Mouse (Mus musculus) forebrain, postnatal 0 days (tissue): Measurements from ENCODE around the gene Kdf1. TPM values are rescaled to one million over a fixed set of nuclear protein-coding genes. Genes with fewer than 3 reads are reported as not detected.

Experiments
- ATAC-seq: fragments of 200-750 bp; cut with Nextera tagmentation; 2 replicates; pipeline ENCODE4 v1.8.0; 2017; ENCODE audit warnings: mild to moderate bottlenecking, moderate library complexity
- DNase-seq: peaks from one replicate; pipeline ENCODE4 v3.0.0-alpha.2; 2015
- H3K27ac ChIP-seq: fragments of 300-500 bp; sonication (generic); 2 replicates; pipeline ENCODE4 v1.5.1; 2014; ENCODE audit warnings: low read depth, mild to moderate bottlenecking, antibody characterized with exemption, low read length, moderate library complexity, mixed read lengths
- H3K27me3 ChIP-seq: fragments of 300-500 bp; sonication (generic); 2 replicates; pipeline ENCODE4 v1.6.1; 2014; ENCODE audit warnings: mild to moderate bottlenecking, low read length, mixed read lengths; ENCODE audit not compliant: insufficient read depth
- H3K36me3 ChIP-seq: fragments of 300-500 bp; sonication (generic); 2 replicates; pipeline ENCODE4 v1.6.1; 2014; ENCODE audit warnings: mild to moderate bottlenecking, moderate library complexity; ENCODE audit not compliant: insufficient read depth
- H3K4me1 ChIP-seq: fragments of 300-500 bp; sonication (generic); 2 replicates; pipeline ENCODE4 v1.6.1; 2014; ENCODE audit warnings: antibody characterized with exemption; ENCODE audit not compliant: insufficient read depth
- H3K4me2 ChIP-seq: fragments of 300-500 bp; sonication (generic); 2 replicates; pipeline ENCODE4 v1.6.1; 2014; ENCODE audit warnings: low read depth, mild to moderate bottlenecking, moderate library complexity
- H3K4me3 ChIP-seq: fragments of 300-500 bp; sonication (generic); 2 replicates; pipeline ENCODE4 v1.5.1; 2014; ENCODE audit warnings: low read depth, low read length, mixed read lengths
- H3K9ac ChIP-seq: fragments of 300-500 bp; sonication (generic); 2 replicates; pipeline ENCODE4 v1.6.1; 2014; ENCODE audit warnings: mild to moderate bottlenecking
- H3K9me3 ChIP-seq: fragments of 300-500 bp; sonication (generic); 2 replicates; pipeline ENCODE4 v1.6.1; 2016; ENCODE audit warnings: low read length
- CTCF ChIP-seq: sonication (generic); IDR thresholded peaks from 2 replicates; pipeline ENCODE4 v1.5.1; 2016; ENCODE audit warnings: antibody characterized with exemption, control low read depth, low read depth
- WGBS: fragments of 180-500 bp; shearing (Covaris S2); extraction: QIAGEN DNeasy Blood & Tissue Kit; methylation state at CpG from one replicate; pipeline ENCODE4 v1.1.7; 2014; 5-methylcytosine and 5-hydroxymethylcytosine counted together
- polyA plus RNA-seq: library from polyadenylated mRNA; unstranded; fragments of >200 nt; fragmentation: Nextera tagmentation; extraction: Ambion mirVana; gene quantifications from 2 replicates; pipeline ENCODE4 v1.2.1, GENCODE M21; 2015
- total RNA-seq: library from RNA; depleted of rRNA; stranded (reverse); fragments of >200 nt; gene quantifications from 2 replicates; pipeline ENCODE4 v1.2.3, GENCODE M21; 2014

Gene Kdf1
- total and polyA plus RNA-seq, 2 experiments from 2014 or later, result 0.92 TPM; not detected in 1

DNA sequence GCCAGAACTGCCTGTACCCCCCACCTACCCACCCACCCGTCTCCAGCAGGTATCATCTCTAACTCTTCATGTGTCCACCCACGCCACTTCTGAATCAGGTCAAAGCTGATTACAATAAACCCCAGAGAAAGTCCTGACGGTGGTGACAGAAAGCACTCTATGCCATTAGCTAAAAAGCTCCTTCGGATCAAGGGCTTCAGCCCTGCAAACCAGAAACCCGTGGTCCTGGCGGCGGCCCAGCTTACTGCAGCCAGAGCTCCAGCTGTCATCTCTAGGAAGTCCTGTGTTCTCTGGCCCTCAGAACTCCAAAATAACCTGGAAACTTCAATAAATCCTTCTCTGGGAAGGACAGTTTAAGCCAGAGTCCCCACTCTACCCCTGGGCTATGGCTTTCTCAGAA, 23.1 kb upstream of the Kdf1 start:
- ATAC-seq (no peak), DNase-seq (no peak)
- Histone ChIP-seq H3K9me3 (no peaks in the 10 kb centered on the region), H3K4me1 (0 out of 2 replicates have a peak, but pooled peaks cover 5% of the 10 kb centered on the region), H3K9ac (no peak overlapping the region), H3K27ac (no peak overlapping the region), H3K27me3 (peaks cover 26% of the 10 kb centered on the region), H3K36me3 (0 out of 2 replicates have a peak, but pooled peaks cover 5% of the 10 kb centered on the region), H3K4me3 (no peak overlapping the region), H3K4me2 (peak overlapping the region; percentile 98; the same call in 1 of the 2 replicates)
- TF ChIP-seq CTCF, result no peak
- WGBS, result 30% methylated on average over 7 of the region's 7 CpGs

DNA sequence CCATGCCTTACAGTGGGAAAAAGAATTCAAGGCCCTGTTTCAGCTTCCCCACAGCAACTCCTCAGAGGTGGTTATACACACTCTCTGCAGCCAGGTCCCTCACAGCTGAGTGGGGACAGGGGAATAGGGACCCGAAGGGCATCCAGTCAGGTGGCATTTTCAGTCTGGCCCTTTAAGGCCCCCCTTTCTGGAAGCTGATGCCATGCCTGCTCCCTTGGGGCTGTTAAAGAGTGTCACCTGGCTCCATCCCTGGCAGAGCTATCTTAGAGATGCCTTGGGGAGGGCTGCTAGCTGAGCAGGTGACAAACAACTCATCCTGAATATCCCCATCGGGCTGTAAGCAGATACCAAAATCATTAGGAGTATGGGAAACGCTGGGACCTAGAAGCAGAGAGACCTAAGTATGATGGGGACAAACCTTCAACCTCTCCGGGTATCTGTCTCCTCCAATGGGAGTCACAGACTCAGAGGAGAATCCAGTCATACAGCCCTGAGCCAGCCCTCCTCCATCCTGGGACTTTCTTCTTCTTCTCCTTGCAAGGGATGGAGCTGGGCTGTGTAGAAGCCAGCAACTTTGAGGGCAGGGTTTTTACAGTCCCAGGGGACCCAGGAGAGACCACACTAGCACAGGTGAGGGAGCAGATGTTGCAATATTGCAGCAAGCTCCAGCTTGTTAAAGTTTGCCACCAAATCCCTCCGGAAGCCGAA, 21.9 kb upstream of the Kdf1 start:
- Histone ChIP-seq H3K36me3 (no peaks in the 10 kb centered on the region), H3K4me2 (peak overlapping the region; percentile 98), H3K27ac (no peak overlapping the region), H3K4me3 (peak overlapping the region; percentile 82), H3K9ac (peak overlapping the region; percentile 70), H3K4me1 (0 out of 2 replicates have a peak, but pooled peaks cover 5% of the 10 kb centered on the region), H3K27me3 (peaks cover 26% of the 10 kb centered on the region), H3K9me3 (no peaks in the 10 kb centered on the region)
- ATAC-seq (no peak), DNase-seq (no peak)
- WGBS, result 24% methylated on average over 6 of the region's 6 CpGs
- no peak for TF ChIP-seq CTCF

DNA sequence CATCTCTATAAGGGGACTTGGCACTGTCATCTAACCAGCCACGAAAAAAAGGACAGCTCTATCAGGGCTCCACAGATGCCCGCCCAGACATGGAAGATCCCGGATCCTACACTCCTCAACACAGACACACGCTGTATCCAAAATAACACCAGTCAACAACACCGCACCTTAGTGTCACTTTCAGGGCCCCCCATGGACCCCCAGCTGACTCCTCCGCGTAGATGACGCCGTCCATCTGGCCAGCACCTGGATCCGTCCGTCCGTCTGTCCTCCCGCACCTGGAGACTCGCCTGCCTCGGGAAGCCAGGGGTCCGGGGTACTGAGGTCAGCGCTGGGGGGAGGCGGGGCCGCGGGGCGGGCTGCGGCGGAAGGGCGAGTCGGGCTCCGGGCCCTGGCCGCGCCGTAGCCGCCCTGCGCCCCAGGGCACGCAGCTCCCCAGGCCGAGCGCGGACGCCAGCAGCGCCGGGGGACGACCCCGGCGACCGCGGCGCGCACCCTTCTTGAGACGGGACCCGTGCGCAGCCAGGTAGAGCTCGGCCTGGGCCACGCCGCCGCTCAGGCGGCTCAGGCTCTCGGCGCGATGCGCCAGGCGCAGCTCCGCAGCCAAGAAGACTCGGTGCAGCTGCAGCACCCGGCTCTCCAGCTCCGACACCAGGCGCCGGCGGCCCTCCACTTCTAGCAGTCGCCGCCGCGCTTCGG, 21.2 kb upstream of the Kdf1 start:
- TF ChIP-seq CTCF, result no peak
- 0 out of 2 replicates have a peak, but pooled peaks cover 5% of the 10 kb centered on the region for H3K4me1 ChIP-seq
- WGBS, result under 1% methylated on average over 57 of the region's 70 CpGs
- ATAC-seq (peak; percentile 58), DNase-seq (no peak)
- H3K4me3 ChIP-seq, result peak overlapping the region; percentile 82
- peak overlapping the region; percentile 45; the same call in 1 of the 2 replicates for H3K27ac ChIP-seq
- H3K4me2 ChIP-seq, result peak overlapping the region; percentile 98
- H3K27me3 ChIP-seq, result peaks cover 26% of the 10 kb centered on the region
- no peaks in the 10 kb centered on the region for H3K36me3 ChIP-seq
- H3K9ac ChIP-seq, result peak overlapping the region; percentile 70
- no peaks in the 10 kb centered on the region for H3K9me3 ChIP-seq

DNA sequence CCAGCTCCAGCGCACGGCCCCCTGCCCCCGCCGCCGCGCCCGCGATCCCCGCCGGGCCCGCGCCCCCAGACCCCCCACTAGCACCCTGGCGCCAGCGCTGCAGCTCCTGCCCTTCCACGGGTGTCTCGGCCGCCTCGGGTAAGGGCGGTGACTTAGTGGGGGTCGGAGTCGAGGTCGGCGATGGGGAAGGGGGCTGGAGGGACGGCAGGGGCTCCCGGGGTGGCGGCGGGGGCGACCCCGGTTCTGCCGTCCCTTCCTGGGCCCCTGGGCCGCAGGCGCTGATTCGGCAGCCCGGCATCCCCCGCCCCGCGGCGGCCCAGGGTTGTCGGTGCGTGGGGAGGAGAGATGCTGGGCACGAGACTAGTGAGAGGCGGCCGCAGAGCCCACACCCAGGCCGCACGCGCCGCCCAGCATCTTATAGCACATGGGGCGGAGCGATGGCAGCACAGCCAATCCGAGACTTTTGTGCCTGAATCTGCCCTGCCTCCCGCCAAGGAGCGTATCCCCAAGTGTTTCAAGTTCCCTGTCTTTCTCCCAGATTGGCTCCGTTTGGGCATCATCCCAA, 20.5 kb upstream of the Kdf1 start, which contains the start of gene Trnp1:
Gene Trnp1 (minus strand): TSS at position 391 of the 565 bp plus-strand sequence.
- 1% methylated on average over 35 of the region's 53 CpGs for WGBS
- H3K4me1 ChIP-seq, result 0 out of 2 replicates have a peak, but pooled peaks cover 5% of the 10 kb centered on the region
- H3K4me2 ChIP-seq, result peak within 1 kb of the TSS; percentile 98
- peak; percentile 95 for ATAC-seq
- H3K36me3 ChIP-seq, result no peaks in the 10 kb centered on the region
- peak within 1 kb of the TSS; percentile 70 for H3K9ac ChIP-seq
- peak within 1 kb of the TSS; percentile 82 for H3K4me3 ChIP-seq
- H3K27ac ChIP-seq, result peak within 1 kb of the TSS; percentile 45; the same call in 1 of the 2 replicates
- no peaks in the 10 kb centered on the region for H3K9me3 ChIP-seq
- TF ChIP-seq CTCF, result no peak
- H3K27me3 ChIP-seq, result peaks cover 26% of the 10 kb centered on the region
- DNase-seq, result peak; percentile 89

DNA sequence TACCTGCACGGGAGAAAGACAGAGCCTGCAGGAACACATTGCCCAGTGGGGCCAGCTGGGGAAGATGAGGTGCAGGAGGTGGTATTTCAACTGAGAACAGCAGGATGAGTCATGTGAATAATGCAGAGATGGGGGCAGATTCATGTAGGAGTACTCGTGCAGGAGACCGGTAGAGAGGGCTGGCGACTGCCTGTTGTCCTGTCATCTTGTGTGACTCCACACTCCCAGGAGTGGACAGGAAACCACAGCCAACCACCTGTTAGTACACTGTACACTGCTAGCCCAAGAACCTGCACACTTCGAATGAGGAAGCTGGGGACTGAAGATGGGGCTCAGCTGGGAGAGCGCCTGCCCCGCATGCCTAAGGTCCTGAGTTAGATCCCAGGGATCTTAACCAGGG, 17.2 kb upstream of the Kdf1 start:
- no peak for DNase-seq
- no peak for TF ChIP-seq CTCF

DNA sequence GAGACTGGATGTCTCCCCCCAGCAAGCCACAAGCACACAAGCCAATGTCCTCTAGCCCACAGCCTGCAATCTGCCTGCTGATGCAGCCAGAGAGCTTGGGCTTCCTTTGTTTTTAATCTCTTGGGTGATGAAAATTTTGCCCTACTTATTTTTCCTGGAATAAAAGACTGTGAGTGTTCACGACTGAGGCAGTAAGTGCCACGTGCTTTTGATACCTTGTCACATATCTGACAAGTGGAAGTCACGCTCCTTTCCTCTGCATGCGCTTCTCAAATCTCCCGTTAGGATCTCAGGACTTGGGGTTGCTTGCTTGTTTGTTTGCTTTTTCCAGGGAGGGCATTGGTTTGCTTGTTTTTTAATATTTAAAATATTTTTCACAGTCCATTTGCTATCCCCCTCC, 14.5 kb upstream of the Kdf1 start:
- H3K9ac ChIP-seq, result no peak overlapping the region
- ATAC-seq (no peak), DNase-seq (no peak)
- H3K27me3 ChIP-seq, result peaks cover 4% of the 10 kb centered on the region
- H3K27ac ChIP-seq, result no peak overlapping the region
- H3K4me2 ChIP-seq, result no peak overlapping the region
- WGBS, result 33% methylated on average over 5 of the region's 5 CpGs
- H3K36me3 ChIP-seq, result no peaks in the 10 kb centered on the region
- H3K4me3 ChIP-seq, result no peak overlapping the region
- no peaks in the 10 kb centered on the region for H3K9me3 ChIP-seq
- TF ChIP-seq CTCF, result no peak
- H3K4me1 ChIP-seq, result no peaks in the 10 kb centered on the region

More for the DNA sequence above, 17.2 kb upstream of the Kdf1 start:
- 0 out of 2 replicates have a peak, but pooled peaks cover 5% of the 10 kb centered on the region for H3K4me1 ChIP-seq
- no peak for ATAC-seq
- 67% methylated on average over 7 of the region's 7 CpGs for WGBS
- H3K4me2 ChIP-seq, result no peak overlapping the region
- H3K36me3 ChIP-seq, result no peaks in the 10 kb centered on the region
- H3K4me3 ChIP-seq, result no peak overlapping the region
- H3K9me3 ChIP-seq, result no peaks in the 10 kb centered on the region
- H3K27ac ChIP-seq, result no peak overlapping the region
- H3K27me3 ChIP-seq, result peaks cover 17% of the 10 kb centered on the region
- H3K9ac ChIP-seq, result no peak overlapping the region
